Comparison of ENCODE assay signal across 8 mouse cellular contexts in the genomic region with DNA sequence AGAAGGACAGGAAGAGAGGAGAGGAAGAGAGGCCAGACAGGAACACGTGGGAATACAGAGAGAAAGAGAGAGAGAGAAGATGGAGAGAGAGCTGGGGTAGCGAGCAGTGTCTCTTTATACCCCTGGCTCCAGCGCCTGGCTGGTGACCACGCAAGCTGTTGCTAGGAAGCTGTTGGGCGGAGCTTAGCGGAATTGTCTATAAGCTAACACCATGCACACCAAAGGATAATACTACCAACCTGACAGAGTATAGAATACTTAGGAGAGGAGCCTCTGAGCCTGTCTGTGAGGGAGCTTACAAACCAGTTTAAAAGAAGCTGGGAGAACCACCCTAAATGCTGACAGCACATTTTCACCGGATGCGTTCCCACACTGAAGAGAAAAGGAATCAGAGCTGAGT.
A peak's percentile ranks its signal among the peaks of the same experiment; 100 is the strongest.
DNase-seq lines count a peak whose midpoint lies in the region; ATAC-seq and TF ChIP-seq lines count a peak whose summit lies in the region.

No protein-coding gene starts in this region.

- TF ChIP-seq CTCF in intestine, postnatal 0 days (IDR thresholded peaks at IDR 0.05; ENCODE audit: low read depth) = no peak
- TF ChIP-seq CTCF in layer of hippocampus, adult 2 months (conservative IDR thresholded peaks at IDR 0.05) = no peak

- H3K4me1 ChIP-seq in intestine, embryonic 14.5 days (replicated peaks; ENCODE audit: control insufficient read depth, insufficient read depth, low read length) = peaks cover 12% of the 10 kb centered on the region
- H3K4me1 ChIP-seq in intestine, postnatal 0 days (replicated peaks; ENCODE audit: control insufficient read depth, insufficient read depth, low read length) = no peaks in the 10 kb centered on the region
- peaks cover 3% of the 10 kb centered on the region; the same call in 1 of the 2 replicates for H3K4me1 ChIP-seq in forebrain, embryonic 15.5 days
- no peaks in the 10 kb centered on the region; the same call in 1 of the 2 replicates for H3K4me1 ChIP-seq in midbrain, embryonic 15.5 days

- H3K27me3 ChIP-seq in intestine, embryonic 14.5 days (replicated peaks; ENCODE audit: control insufficient read depth, insufficient read depth, low read length) = no peaks in the 10 kb centered on the region
- no peaks in the 10 kb centered on the region for H3K27me3 ChIP-seq in intestine, postnatal 0 days (replicated peaks; ENCODE audit: control insufficient read depth, insufficient read depth, low read length)
- no peaks in the 10 kb centered on the region for H3K27me3 ChIP-seq in forebrain, embryonic 15.5 days
- no peaks in the 10 kb centered on the region for H3K27me3 ChIP-seq in midbrain, embryonic 15.5 days (replicated peaks)

- H3K36me3 ChIP-seq in intestine, embryonic 14.5 days (ENCODE audit: control insufficient read depth, insufficient read depth, low read length) = no peaks in the 10 kb centered on the region
- H3K36me3 ChIP-seq in intestine, postnatal 0 days (ENCODE audit: control insufficient read depth, insufficient read depth) = no peaks in the 10 kb centered on the region
- no peaks in the 10 kb centered on the region for H3K36me3 ChIP-seq in forebrain, embryonic 15.5 days
- H3K36me3 ChIP-seq in midbrain, embryonic 15.5 days (replicated peaks) = no peaks in the 10 kb centered on the region

- WGBS in intestine, embryonic 14.5 days = 46% methylated on average over 8 of the region's 8 CpGs
- WGBS in intestine, postnatal 0 days = 63% methylated on average over 8 of the region's 8 CpGs
- WGBS in forebrain, embryonic 15.5 days = 47% methylated on average over 8 of the region's 8 CpGs
- 42% methylated on average over 8 of the region's 8 CpGs for WGBS in midbrain, embryonic 15.5 days

- no peak overlapping the region for H3K9ac ChIP-seq in intestine, embryonic 14.5 days (ENCODE audit: low read length)
- no peak overlapping the region for H3K9ac ChIP-seq in intestine, postnatal 0 days (ENCODE audit: low read depth, low read length)
- no peak overlapping the region for H3K9ac ChIP-seq in forebrain, embryonic 15.5 days (replicated peaks)
- no peak overlapping the region for H3K9ac ChIP-seq in midbrain, embryonic 15.5 days

- DNase-seq in intestine, embryonic 14.5 days (ENCODE audit: low spot score) = peak; percentile 56
- DNase-seq in layer of hippocampus, adult 2 months (ENCODE audit: low spot score in 2 of 2) = peak; percentile 30 to 49
- no peak for DNase-seq in thymus, postnatal 14 days
- DNase-seq in cerebellum, adult 9-11 months = no peak
- no peak for DNase-seq in urinary bladder, postnatal 25 days (ENCODE audit: low spot score)

- peak overlapping the region; percentile 64; the same call in 1 of the 2 replicates for H3K27ac ChIP-seq in intestine, embryonic 14.5 days (ENCODE audit: low read depth)
- no peak overlapping the region for H3K27ac ChIP-seq in intestine, postnatal 0 days (ENCODE audit: low read depth, low read length)
- H3K27ac ChIP-seq in forebrain, embryonic 15.5 days (replicated peaks) = no peak overlapping the region
- peak overlapping the region; percentile 81 for H3K27ac ChIP-seq in layer of hippocampus, adult 2 months
- no peak overlapping the region for H3K27ac ChIP-seq in midbrain, embryonic 15.5 days

- no peak; the same call in 1 of the 2 replicates for ATAC-seq in intestine, embryonic 14.5 days (replicated peaks; ENCODE audit: low FRiP score, low TSS enrichment, low read depth)
- no peak for ATAC-seq in intestine, postnatal 0 days
- ATAC-seq in forebrain, embryonic 15.5 days (replicated peaks) = 0 out of 2 replicates have a peak, but pooled peaks have one; percentile 63
- ATAC-seq in midbrain, embryonic 15.5 days (replicated peaks) = peak; percentile 48; the same call in 1 of the 2 replicates

- no peak overlapping the region for H3K4me3 ChIP-seq in intestine, embryonic 14.5 days (ENCODE audit: low read depth, low read length)
- H3K4me3 ChIP-seq in intestine, postnatal 0 days (ENCODE audit: low read depth, low read length) = no peak overlapping the region
- no peak overlapping the region for H3K4me3 ChIP-seq in forebrain, embryonic 15.5 days
- H3K4me3 ChIP-seq in layer of hippocampus, adult 2 months = peak overlapping the region; percentile 37
- no peak overlapping the region for H3K4me3 ChIP-seq in midbrain, embryonic 15.5 days

- no peak overlapping the region for H3K4me2 ChIP-seq in intestine, embryonic 14.5 days (ENCODE audit: low read length)
- H3K4me2 ChIP-seq in intestine, postnatal 0 days (replicated peaks; ENCODE audit: low read depth) = no peak overlapping the region
- no peak overlapping the region for H3K4me2 ChIP-seq in forebrain, embryonic 15.5 days (replicated peaks)
- peak overlapping the region; percentile 31 for H3K4me2 ChIP-seq in midbrain, embryonic 15.5 days

- no peaks in the 10 kb centered on the region for H3K9me3 ChIP-seq in intestine, embryonic 14.5 days (ENCODE audit: control insufficient read depth, low read length)
- no peaks in the 10 kb centered on the region for H3K9me3 ChIP-seq in intestine, postnatal 0 days (ENCODE audit: control insufficient read depth)
- no peaks in the 10 kb centered on the region for H3K9me3 ChIP-seq in forebrain, embryonic 15.5 days
- no peaks in the 10 kb centered on the region for H3K9me3 ChIP-seq in midbrain, embryonic 15.5 days

Comparison
In these comparisons a context has a peak if more than half of its experiments do, and no peak if none do; other contexts are left out.
1. H3K27ac ChIP-seq: peak in intestine, embryonic 14.5 days (single experiment) and layer of hippocampus, adult 2 months (single experiment); none in intestine, postnatal 0 days (single experiment), forebrain, embryonic 15.5 days (single experiment) and midbrain, embryonic 15.5 days (single experiment).
2. ATAC-seq: peak in forebrain, embryonic 15.5 days (single experiment) and midbrain, embryonic 15.5 days (single experiment); none in intestine, embryonic 14.5 days (single experiment) and intestine, postnatal 0 days (single experiment).
3. DNase-seq: peak in intestine, embryonic 14.5 days (single experiment) and layer of hippocampus, adult 2 months (2 of 2); none in thymus, postnatal 14 days (single experiment), cerebellum, adult 9-11 months (single experiment) and urinary bladder, postnatal 25 days (single experiment).